Mouse (Mus musculus): Measurements from ENCODE around the gene Sdr39u1. TPM values are rescaled to one million over a fixed set of nuclear protein-coding genes. Genes with fewer than 3 reads are reported as not detected.

The Sdr39u1 gene
- polyA plus RNA-seq, 1 experiment from 2014 or later: 71.0 TPM

- no peak for ATAC-seq
- Histone ChIP-seq H3K36me3 (ENCODE audit: poor library complexity, severe bottlenecking) (no peaks in the 10 kb centered on the region), H3K27me3 (no peaks in the 10 kb centered on the region), H3K9me3 (replicated peaks) (no peaks in the 10 kb centered on the region), H3K4me1 (no peaks in the 10 kb centered on the region), H3K9ac (no peak overlapping the region), H3K4me2 (no peak overlapping the region), H3K4me3 (no peak overlapping the region), H3K27ac (no peak overlapping the region)
- WGBS: 65% methylated on average over 4 of the region's 4 CpGs
These were observed 13.3 kb upstream of the Sdr39u1 start for GRCm38 (mm10) chr14:55913406-55913805.

GRCm38 (mm10) chr14:55905518-55905917 is 5.4 kb upstream of the Sdr39u1 start:
- no peaks in the 10 kb centered on the region for H3K9me3 ChIP-seq (replicated peaks)
- no peak for ATAC-seq
- H3K27me3 ChIP-seq: no peaks in the 10 kb centered on the region
- no peaks in the 10 kb centered on the region for H3K36me3 ChIP-seq (ENCODE audit: poor library complexity, severe bottlenecking)
- H3K9ac ChIP-seq: no peak overlapping the region
- peaks cover 5% of the 10 kb centered on the region; the same call in 1 of the 2 replicates for H3K4me1 ChIP-seq
- no peak overlapping the region for H3K4me3 ChIP-seq
- H3K27ac ChIP-seq: no peak overlapping the region
- 35% methylated on average over 1 of the region's 1 CpGs for WGBS
- no peak overlapping the region for H3K4me2 ChIP-seq

GRCm38 (mm10) chr14:55900414-55900755 is 292 bp upstream of the Sdr39u1 start:
- 5% methylated on average over 12 of the region's 12 CpGs for WGBS
- H3K4me1 ChIP-seq: peaks cover 21% of the 10 kb centered on the region
- H3K36me3 ChIP-seq (ENCODE audit: poor library complexity, severe bottlenecking): peaks cover 30% of the 10 kb centered on the region
- peak overlapping the region; percentile 76 for H3K9ac ChIP-seq
- H3K27me3 ChIP-seq: no peaks in the 10 kb centered on the region
- H3K4me3 ChIP-seq: peak overlapping the region; percentile 47
- ATAC-seq: peak; percentile 48; the same call in 1 of the 2 replicates
- H3K27ac ChIP-seq: 0 out of 2 replicates have a peak overlapping the region, but pooled peaks have one; percentile 4
- H3K9me3 ChIP-seq (replicated peaks): no peaks in the 10 kb centered on the region
- H3K4me2 ChIP-seq: peak overlapping the region; percentile 81

- no peak for ATAC-seq
- 86% methylated on average over 7 of the region's 7 CpGs for WGBS
- peak overlapping the region; percentile 81 for H3K4me2 ChIP-seq
These were observed 1.1 kb downstream of the Sdr39u1 start for GRCm38 (mm10) chr14:55898947-55899346.

GRCm38 (mm10) chr14:55897671-55898070 is 2.4 kb downstream of the Sdr39u1 start:
- Histone ChIP-seq H3K9ac (no peak overlapping the region), H3K4me2 (no peak overlapping the region), H3K36me3 (ENCODE audit: poor library complexity, severe bottlenecking) (peaks cover 54% of the 10 kb centered on the region), H3K4me1 (peaks cover 21% of the 10 kb centered on the region), H3K9me3 (replicated peaks) (no peaks in the 10 kb centered on the region), H3K4me3 (no peak overlapping the region), H3K27ac (no peak overlapping the region), H3K27me3 (no peaks in the 10 kb centered on the region)
- no peak for ATAC-seq
- WGBS: 93% methylated on average over 12 of the region's 12 CpGs

More at GRCm38 (mm10) chr14:55898947-55899346, 1.1 kb downstream of the Sdr39u1 start:
- H3K9ac ChIP-seq: no peak overlapping the region; the same call in 1 of the 2 replicates
- H3K36me3 ChIP-seq (ENCODE audit: poor library complexity, severe bottlenecking): peaks cover 45% of the 10 kb centered on the region
- peaks cover 21% of the 10 kb centered on the region for H3K4me1 ChIP-seq
- no peaks in the 10 kb centered on the region for H3K27me3 ChIP-seq
- no peak overlapping the region for H3K27ac ChIP-seq
- H3K4me3 ChIP-seq: no peak overlapping the region; the same call in 1 of the 2 replicates
- H3K9me3 ChIP-seq (replicated peaks): no peaks in the 10 kb centered on the region

GRCm38 (mm10) chr14:55886571-55887382 is 13.3 kb downstream of the Sdr39u1 start:
- no peak for ATAC-seq
- Histone ChIP-seq H3K9me3 (replicated peaks) (no peaks in the 10 kb centered on the region), H3K9ac (peak overlapping the region; percentile 23; the same call in 1 of the 2 replicates), H3K4me3 (no peak overlapping the region), H3K27me3 (no peaks in the 10 kb centered on the region), H3K36me3 (ENCODE audit: poor library complexity, severe bottlenecking) (peaks cover 53% of the 10 kb centered on the region), H3K27ac (no peak overlapping the region), H3K4me1 (peaks cover 27% of the 10 kb centered on the region), H3K4me2 (peak overlapping the region; percentile 79; the same call in 1 of the 2 replicates)
- 88% methylated on average over 24 of the region's 24 CpGs for WGBS

GRCm38 (mm10) chr14:55885791-55886271 is 14.3 kb downstream of the Sdr39u1 start:
- WGBS: 10% methylated on average over 16 of the region's 16 CpGs
- H3K36me3 ChIP-seq (ENCODE audit: poor library complexity, severe bottlenecking): peaks cover 44% of the 10 kb centered on the region
- no peaks in the 10 kb centered on the region for H3K27me3 ChIP-seq
- H3K4me3 ChIP-seq: peak overlapping the region; percentile 85
- no peaks in the 10 kb centered on the region for H3K9me3 ChIP-seq (replicated peaks)
- H3K9ac ChIP-seq: peak overlapping the region; percentile 80
- no peak overlapping the region for H3K27ac ChIP-seq
- H3K4me2 ChIP-seq: peak overlapping the region; percentile 79
- H3K4me1 ChIP-seq: peaks cover 27% of the 10 kb centered on the region
- no peak for ATAC-seq

GRCm38 (mm10) chr14:55885114-55885790 is 14.8 kb downstream of the Sdr39u1 start:
- peak overlapping the region; percentile 79 for H3K4me2 ChIP-seq
- H3K36me3 ChIP-seq (ENCODE audit: poor library complexity, severe bottlenecking): peaks cover 38% of the 10 kb centered on the region
- peak overlapping the region; percentile 80 for H3K9ac ChIP-seq
- H3K27ac ChIP-seq: peak overlapping the region; percentile 69
- peak overlapping the region; percentile 85 for H3K4me3 ChIP-seq
- H3K9me3 ChIP-seq (replicated peaks): no peaks in the 10 kb centered on the region
- peak; percentile 65 for ATAC-seq
- WGBS: 2% methylated on average over 16 of the region's 30 CpGs
- no peaks in the 10 kb centered on the region for H3K27me3 ChIP-seq
- H3K4me1 ChIP-seq: peaks cover 27% of the 10 kb centered on the region

GRCm38 (mm10) chr14:55884713-55885113 is 15.4 kb downstream of the Sdr39u1 start, which contains the start of gene Khnyn:
Gene Khnyn, plus strand, starts transcription at chr14:55884947.
- Histone ChIP-seq H3K4me2 (peak within 1 kb of the TSS; percentile 79), H3K4me3 (peak within 1 kb of the TSS; percentile 85), H3K27me3 (no peaks in the 10 kb centered on the region), H3K27ac (peak within 1 kb of the TSS; percentile 69), H3K9me3 (replicated peaks) (no peaks in the 10 kb centered on the region), H3K36me3 (ENCODE audit: poor library complexity, severe bottlenecking) (peaks cover 33% of the 10 kb centered on the region), H3K4me1 (peaks cover 27% of the 10 kb centered on the region), H3K9ac (peak within 1 kb of the TSS; percentile 80)
- peak; percentile 91 for ATAC-seq
- WGBS: 0% methylated on average over 27 of the region's 30 CpGs

GRCm38 (mm10) chr14:55884166-55884565 is 15.9 kb downstream of the Sdr39u1 start, which contains the start of gene Cbln3:
Gene Cbln3, minus strand, starts transcription at chr14:55884392.
- peak; percentile 23 for ATAC-seq
- H3K4me1 ChIP-seq: peaks cover 27% of the 10 kb centered on the region
- WGBS: 22% methylated on average over 4 of the region's 4 CpGs
- peak within 1 kb of the TSS; percentile 80 for H3K9ac ChIP-seq
- H3K27ac ChIP-seq: peak within 1 kb of the TSS; percentile 69
- no peaks in the 10 kb centered on the region for H3K9me3 ChIP-seq (replicated peaks)
- H3K36me3 ChIP-seq (ENCODE audit: poor library complexity, severe bottlenecking): peaks cover 28% of the 10 kb centered on the region
- peak within 1 kb of the TSS; percentile 79 for H3K4me2 ChIP-seq
- H3K27me3 ChIP-seq: no peaks in the 10 kb centered on the region
- peak within 1 kb of the TSS; percentile 85 for H3K4me3 ChIP-seq

- Histone ChIP-seq H3K9ac (0 out of 2 replicates have a peak overlapping the region, but pooled peaks have one; percentile 34), H3K27ac (no peak overlapping the region), H3K36me3 (ENCODE audit: poor library complexity, severe bottlenecking) (peaks cover 23% of the 10 kb centered on the region), H3K27me3 (no peaks in the 10 kb centered on the region), H3K4me1 (peaks cover 27% of the 10 kb centered on the region), H3K9me3 (replicated peaks) (no peaks in the 10 kb centered on the region), H3K4me3 (no peak overlapping the region), H3K4me2 (0 out of 2 replicates have a peak overlapping the region, but pooled peaks have one; percentile 79)
- WGBS: 90% methylated on average over 12 of the region's 12 CpGs
- no peak for ATAC-seq
These were observed 16.4 kb downstream of the Sdr39u1 start for GRCm38 (mm10) chr14:55883663-55884062.

Data from forebrain, embryonic 13.5 days (tissue).